Mouse (Mus musculus): ENCODE results near the gene Tmem160.

Gene Tmem160

DNA sequence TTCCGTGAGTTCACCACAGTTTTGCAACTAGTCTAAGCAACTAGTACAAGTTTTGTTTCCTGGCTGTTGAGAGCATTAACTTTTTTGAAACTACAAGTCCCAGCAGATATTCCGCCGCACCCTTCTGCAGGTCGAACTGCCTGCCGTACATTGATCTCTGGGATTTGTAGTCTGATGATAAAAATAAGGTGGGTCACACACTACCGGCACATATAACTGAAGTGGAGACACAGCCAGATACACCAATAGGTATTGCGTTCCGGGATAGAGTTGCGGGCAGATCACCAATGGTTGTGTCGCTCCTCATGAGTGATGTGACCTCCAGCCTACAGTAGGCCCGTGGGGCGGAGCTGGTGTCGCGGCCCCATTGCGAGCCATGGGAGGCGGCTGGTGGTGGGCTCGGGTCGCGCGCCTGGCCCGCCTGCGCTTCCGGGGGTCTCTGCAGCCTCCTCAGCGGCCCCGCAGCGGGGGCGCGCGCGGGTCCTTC, at the start of gene Tmem160:
Gene Tmem160, plus strand, starts transcription at position 193 of the 487 bp plus-strand sequence.
- CTCF ChIA-PET: interaction anchor here (0.6 kb wide), 1 partner anchor 157 kb away, joined by 3 read pairs; no protein-coding TSS in a partner anchor

DNA sequence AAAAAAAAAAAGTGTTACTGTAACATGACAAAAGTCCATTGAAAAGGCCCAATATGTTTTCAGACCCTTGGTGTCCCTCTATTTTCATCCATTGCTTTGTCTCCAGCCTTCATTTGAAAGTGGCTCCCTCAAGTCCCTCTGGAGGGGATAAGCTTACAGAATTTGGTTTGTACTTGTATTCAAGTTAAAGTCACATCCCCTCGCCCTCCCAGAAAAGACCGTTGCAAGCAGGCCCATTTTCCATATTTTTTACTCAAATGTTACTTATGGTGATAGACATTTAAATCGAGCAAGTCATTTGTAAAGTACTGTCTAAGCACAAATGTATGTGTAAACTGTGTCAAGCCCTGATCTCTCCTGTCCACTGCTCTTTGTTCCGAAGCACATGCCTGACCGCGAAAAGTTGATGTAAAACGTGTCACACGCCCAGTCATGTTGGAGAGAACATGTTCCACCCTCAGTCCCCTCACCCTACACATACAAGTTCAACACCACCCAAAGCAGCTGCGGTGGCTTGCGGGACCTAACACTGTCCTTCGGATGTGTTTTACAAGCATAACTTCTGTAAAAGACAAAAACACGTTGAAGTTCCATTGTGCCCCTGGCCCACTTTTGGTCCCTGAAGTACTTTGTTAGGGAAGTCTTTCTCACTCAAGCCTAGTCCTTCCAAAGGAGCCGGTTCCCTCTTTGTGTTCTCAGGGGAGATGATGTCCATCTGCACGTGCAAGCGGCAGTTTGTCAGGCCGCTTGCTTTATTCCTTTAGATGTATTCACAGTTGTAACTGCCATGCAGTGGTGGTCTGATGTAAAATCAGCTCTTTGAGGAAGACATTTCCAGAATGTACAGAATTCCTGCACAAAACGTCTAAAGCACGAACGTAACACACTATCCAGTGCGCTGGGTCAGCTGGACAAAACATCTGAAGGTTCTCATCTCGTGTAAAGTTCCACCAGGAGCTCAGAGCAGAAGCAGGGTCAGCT, 49.3 kb upstream of the Tmem160 start:
- CTCF ChIA-PET: interaction anchor here (0.7 kb wide), 1 partner anchor 67 kb away, joined by 4 read pairs; no protein-coding TSS in a partner anchor

DNA sequence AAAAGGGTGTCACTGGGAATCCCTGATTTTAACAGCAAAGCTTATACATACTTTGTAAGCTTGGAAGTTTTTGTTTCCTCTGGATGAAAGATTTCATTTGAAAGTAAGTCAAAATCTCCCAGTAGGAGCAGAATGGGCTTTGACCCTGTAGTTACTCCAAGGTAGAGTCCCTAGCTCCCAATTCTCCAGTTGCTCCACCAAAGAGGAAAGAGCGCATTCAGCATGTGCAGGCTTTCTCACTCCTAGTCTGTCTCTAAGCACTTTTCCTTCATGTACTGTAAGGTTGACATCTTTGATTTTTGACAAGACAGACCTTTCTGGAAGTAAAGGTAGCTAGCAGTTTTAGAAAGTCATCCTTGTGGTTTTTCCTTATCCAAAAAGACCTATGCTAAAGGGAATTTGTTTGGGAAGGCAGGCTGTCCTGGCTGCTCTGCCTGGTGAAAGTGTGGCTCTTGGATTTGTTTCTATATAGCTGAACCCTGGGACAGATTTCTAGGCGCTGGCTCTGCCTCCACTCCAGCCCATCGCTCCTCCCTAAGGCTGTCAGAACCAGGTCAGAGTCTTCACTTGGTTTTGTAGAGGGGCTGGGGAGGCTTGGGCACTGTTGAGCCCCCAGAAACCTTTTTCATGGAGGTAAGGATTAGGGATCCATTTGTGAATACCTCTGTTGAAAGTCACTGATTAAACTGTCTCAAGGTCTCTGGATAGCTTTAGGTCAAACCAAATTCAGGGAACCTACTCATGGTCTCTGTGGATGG, 48.1 kb upstream of the Tmem160 start:
- CTCF ChIA-PET: interaction anchor here (0.7 to 1.4 kb wide), 2 partner anchors 9 to 22 kb away, joined by 3 to 5 read pairs; no protein-coding TSS in a partner anchor

DNA sequence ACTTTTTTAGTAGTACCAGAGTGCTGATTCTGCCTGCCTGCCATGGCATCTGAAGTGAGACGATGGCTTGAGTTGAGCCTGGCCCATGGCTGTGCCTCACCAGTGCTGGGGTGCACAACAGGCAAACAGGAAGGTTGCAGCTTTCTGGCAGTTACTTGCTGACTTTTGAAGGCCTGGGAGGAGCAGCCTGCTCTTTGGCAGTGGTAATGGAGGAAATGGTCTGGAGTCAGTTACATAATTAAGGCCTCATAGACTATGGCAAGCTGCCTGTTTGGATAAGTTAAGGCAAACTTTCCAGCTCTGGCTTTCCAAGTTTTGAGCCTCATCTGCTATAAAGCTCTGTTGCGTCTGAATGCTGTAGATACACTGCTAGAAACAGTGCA, 47.5 kb upstream of the Tmem160 start:
- CTCF ChIA-PET: interaction anchor here (0.7 to 1.4 kb wide), 2 partner anchors 9 to 21 kb away, joined by 3 to 5 read pairs; no protein-coding TSS in a partner anchor

DNA sequence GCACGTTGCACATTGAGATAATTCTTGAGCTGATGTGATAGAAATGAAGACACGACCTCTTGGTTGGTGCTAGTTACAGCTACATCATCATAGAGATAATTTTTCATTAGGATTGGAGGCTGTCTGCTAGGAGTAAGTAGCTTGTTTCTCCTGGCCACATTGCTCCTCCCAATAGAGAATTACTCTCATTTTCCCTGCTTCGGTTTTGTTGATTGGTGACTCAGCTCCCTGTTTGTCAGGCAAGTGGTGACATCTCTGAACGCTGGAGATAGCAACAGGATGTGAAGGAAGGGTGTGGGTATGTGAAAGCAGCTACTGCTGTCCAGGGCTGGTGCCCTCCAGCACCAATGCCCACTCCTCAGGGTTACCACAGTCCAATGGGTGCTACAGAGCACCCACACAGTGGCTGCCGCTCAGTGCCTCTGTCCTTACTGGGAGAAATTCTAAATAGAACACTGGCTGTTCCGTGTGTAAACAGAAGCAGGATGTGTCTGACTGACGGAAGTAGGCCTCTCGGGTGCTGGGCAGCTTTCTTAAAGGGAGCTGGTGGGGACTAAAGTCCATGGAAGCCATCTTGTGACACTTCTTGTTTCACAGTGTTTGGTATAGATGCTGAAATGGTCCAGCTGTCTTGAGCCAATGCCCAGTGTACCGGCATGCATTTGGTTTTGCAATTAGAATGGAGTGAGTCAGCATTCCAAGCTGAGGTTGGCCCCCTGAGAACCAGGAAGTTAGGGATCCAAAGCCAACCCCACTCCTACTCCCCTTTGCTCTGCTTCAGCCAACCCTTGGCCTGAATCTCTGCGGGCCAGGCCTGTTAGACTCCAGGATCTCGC, 46.8 kb upstream of the Tmem160 start:
- CTCF ChIA-PET: interaction anchor here (0.5 to 1.4 kb wide), 4 partner anchors 9 to 21 kb away, joined by 3 to 5 read pairs (median 4); no protein-coding TSS in a partner anchor

DNA sequence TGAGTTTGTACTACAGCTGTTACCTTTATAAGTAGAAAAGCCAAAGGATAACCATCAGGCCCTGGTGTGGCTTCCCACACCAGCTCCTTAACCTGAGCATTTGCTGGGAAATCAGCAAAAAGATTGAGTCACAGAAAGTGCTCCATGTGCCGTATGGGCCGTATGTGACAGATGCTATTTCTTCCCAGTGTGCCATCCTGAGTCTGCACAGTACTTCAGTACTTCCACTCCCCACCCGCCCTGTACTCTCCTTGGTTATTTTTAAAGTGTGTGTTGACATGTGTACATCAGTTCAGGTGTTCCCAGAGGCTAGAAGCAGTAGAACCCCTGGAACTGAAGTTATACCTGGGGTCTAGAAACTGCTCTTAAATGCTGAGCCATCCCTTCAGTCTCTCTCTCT, 45.6 kb upstream of the Tmem160 start:
- CTCF ChIA-PET: interaction anchor here (0.7 kb wide), 1 partner anchor 38 kb away, joined by 8 read pairs; no protein-coding TSS in a partner anchor

DNA sequence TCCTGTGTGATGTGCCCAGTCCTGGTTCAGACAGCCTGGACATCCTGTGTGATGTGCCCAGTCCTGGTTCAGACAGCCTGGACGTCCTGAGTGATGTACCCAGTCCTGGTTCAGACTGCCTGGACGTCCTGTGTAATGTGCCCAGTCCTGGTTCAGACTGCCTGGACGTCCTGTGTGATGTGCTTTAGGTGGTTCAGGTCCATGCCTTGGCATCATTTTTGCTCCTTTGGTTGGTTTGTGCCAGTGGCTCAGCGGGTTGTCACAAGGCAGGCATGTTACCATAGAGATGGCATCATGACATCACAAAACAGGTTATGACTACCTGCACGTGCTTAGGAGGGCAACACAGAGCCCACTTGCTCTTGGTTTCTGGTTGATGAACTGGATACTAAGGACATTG, 41.5 kb upstream of the Tmem160 start:
- CTCF ChIA-PET: no interaction called here

DNA sequence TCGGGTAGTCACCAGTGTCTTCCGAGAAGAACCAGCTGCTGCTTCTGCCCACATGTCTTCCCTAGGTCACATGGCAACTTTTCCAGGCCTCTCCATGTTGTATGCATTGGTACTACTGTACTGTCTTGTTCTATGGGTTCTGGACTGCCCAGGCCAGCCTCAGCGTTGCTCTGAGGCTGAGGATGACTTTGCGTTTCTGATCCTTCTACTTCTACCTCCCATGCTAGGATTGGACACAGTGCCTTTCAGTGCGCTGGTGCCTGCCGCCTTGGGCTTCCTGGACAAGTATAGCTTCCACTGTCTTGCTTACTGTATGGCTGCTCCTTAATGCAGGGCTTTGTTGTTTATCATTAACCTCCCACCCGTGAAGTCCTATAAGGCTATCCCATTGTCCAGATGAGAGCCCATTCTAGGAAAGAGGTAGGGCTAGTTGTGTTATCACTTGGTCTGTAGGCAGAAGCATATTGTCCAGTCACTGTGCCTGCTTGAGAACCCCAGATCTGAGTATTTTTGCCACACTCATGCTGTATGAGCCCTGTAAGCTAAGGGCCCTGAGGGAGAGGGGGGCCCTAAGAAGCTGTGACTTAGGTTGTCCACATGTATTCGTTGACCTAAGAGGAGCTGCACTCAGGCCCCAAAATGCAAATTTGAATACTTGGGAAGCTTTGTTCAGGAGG, 40.2 kb upstream of the Tmem160 start:
- CTCF ChIA-PET: interaction anchor here (0.5 kb wide), 1 partner anchor 11 kb away, joined by 3 read pairs; no protein-coding TSS in a partner anchor

DNA sequence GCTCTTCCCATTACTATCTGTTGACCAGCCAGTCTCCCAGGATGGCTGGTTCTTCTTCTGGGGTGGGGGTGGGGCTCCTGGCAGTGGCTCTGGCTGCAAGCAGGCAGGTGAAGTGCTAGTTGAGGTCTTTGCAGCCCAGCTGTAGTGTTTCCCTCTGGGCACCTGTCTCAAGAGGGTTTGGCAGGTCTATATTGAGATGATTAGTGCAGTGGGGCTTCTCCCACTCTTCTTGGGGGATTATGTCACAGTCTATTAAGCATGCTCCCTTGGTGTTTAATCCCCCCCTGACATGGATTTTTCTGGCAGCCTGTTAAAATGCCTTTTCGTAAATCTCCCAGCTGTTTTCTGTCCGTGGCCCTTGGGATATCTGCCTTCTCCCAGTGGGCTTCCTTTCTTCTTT, 39.6 kb upstream of the Tmem160 start:
- CTCF ChIA-PET: interaction anchor here (0.5 kb wide), 1 partner anchor 122 kb away, joined by 3 read pairs; no protein-coding TSS in a partner anchor

DNA sequence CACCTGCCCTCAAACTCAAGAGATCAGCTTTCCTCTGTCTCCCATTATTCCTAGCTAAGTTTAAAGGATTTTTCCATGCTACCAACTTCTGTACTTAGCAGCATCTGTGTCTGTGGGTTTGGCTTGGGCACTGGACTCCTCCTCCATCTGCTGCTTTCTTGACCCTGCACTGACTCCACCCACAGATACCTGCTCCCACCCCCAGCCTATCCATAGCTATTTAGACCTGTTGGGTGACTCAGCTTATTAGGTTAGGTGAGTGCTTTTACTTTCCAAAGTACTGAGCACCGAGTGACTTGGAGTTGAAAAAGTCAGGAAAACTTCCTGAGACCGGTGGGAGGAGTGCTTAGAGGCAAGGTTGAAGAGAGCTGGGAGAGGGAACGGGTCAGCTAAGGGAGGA, 37.2 kb upstream of the Tmem160 start:
- CTCF ChIA-PET: interaction anchor here (0.6 to 0.7 kb wide), 2 partner anchors 64 to 111 kb away, joined by 3 to 8 read pairs; no protein-coding TSS in a partner anchor

DNA sequence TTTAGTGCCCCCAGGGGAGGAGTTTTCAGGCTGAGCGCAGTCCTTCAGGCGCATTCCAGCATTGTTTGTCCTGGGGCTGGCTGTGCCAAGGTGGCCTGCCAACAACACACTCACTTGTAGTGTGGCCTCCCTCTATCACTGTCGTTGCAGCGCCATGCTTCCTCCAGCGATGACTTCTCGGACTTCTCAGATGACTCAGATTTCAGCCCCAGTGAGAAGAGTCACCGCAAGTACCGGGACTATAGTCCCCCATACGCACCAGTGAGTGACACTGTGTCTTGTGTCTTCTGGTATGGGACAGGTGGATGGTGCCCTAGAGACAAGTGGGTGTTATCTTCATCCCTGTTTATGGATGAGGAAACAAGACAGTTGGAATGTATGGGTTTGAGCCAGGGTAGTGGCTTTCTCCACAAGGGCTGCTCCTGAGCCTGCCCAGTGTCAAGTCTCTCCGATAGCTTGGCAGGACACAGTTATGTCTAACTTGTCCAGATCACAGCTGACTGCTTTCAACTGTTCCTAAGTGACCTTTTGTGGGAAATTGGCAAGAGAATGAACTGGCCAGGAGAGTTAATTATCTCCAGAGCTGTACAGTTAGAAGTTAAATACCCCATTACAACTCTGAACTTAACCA, 35.3 kb upstream of the Tmem160 start:
- CTCF ChIA-PET: no interaction called here

DNA sequence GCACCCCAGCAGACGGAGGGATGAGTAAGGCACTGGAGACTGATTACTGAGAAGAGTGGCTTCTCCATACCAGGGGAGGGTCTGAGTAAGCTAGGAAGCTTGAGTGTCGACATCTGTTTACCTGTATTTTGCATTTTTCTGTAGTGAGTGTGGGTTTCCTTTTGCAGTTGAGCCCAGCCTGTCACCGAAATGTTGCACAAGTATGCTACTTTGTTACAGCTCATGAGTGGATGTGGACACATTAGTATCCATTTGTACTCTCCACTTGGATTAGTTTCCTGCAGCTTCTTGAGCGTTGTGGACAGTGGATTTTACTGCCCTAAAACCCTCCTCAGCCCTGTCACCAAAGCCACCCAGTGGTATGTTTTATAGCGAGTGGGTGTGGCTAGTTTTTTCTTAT, 33.9 kb upstream of the Tmem160 start:
- CTCF ChIA-PET: no interaction called here

DNA sequence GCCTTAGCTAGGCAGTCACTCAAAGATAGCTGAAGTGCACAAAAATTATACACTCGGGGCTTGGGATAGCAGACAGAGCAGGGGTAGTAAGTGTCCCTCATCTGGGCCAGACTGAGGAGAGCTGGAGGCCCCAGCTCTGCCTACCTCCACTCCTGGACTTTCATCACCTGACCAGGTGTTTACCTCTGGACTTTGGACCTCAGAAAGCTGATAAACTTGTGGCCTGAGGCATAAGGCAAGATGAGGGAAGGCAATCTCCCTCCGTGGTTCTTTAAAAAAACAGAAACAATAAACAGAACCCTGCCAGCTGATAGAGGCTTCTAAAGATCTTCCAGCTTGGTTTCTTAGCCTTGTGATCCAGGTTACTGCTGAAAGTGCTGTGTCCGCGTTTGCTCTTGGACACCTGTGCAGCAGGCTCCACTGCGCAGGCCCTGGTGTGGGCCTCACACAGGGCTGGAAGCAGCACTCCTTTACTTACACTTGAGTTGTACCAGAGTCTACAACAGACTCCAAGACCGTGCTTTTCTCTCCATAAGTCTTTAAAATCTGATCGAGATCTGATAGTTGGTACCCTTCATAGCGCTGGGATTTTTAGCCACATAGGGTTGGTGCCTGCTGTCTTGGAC, 32.0 kb upstream of the Tmem160 start:
- CTCF ChIA-PET: no interaction called here

DNA sequence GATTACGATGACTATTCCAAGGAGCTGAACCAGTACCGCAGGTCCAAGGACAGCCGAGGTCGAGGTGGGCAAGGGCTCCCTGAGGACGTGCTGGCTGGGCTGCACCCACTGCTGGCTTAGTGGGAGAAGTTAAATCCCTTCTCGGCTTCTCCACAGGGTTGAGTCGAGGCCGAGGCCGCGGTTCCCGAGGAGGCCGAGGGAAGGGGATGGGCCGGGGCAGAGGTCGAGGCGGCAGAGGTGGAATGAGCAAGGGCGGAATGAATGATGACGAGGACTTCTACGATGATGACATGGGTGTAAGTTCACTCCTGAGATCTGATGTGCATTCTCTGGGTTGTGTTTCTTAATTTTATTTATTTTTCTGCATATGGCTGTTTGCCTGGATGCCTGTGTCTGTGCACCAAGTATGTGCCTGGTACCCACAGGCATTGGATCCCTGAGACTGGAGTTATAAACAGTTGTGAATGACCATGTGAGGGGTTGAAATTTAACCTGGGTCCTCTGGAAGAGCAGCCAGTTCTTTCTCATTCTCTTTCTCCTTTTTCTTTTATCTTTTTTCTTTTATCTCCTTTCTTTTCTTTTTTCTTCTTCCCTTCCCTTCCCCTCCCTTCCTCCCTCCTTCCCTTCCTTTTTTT, 30.2 kb upstream of the Tmem160 start:
- CTCF ChIA-PET: interaction anchor here (0.6 kb wide), 1 partner anchor 431 kb away, joined by 3 read pairs; no protein-coding TSS in a partner anchor

DNA sequence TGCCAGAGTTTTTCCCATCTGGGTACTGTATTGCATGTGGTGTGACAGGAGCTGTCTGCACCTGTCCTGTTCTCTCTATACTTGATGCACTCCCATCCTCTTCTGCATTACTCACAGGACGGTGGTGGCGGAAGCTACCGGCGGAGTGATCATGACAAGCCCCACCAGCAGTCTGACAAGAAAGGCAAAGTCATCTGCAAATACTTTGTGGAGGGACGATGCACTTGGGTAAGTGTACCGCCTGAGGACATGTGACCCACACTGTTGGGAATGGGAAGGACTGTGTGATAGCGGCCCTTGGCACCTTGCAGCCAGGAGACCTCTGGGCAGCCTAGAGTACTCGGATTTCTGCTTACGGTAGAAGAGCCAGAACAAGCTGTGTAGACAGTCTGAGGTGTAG, 28.8 kb upstream of the Tmem160 start:
- CTCF ChIA-PET: interaction anchor here (0.6 kb wide), 1 partner anchor 24 kb away, joined by 3 read pairs; no protein-coding TSS in a partner anchor

DNA sequence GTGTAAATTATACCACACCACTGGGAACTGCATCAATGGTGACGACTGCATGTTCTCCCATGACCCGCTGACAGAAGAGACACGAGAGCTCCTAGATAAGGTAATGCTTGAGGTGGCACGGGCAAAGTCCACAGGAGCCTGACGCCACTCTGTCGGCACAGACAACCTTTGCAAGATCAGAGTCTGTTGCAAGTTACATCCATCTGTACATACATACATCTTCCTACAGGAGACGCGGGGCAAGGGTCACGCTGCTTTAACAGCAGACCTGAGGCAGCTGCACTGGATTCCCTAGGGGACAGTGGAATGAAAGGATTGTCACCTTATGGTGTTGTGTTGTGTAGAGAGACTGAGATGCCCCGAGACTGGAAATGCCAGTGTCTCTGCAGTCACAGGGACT, 26.9 kb upstream of the Tmem160 start:
- CTCF ChIA-PET: interaction anchor here (0.7 to 2.3 kb wide), 4 partner anchors 21 to 36 kb away, joined by 3 to 12 read pairs (median 6); no protein-coding TSS in a partner anchor

DNA sequence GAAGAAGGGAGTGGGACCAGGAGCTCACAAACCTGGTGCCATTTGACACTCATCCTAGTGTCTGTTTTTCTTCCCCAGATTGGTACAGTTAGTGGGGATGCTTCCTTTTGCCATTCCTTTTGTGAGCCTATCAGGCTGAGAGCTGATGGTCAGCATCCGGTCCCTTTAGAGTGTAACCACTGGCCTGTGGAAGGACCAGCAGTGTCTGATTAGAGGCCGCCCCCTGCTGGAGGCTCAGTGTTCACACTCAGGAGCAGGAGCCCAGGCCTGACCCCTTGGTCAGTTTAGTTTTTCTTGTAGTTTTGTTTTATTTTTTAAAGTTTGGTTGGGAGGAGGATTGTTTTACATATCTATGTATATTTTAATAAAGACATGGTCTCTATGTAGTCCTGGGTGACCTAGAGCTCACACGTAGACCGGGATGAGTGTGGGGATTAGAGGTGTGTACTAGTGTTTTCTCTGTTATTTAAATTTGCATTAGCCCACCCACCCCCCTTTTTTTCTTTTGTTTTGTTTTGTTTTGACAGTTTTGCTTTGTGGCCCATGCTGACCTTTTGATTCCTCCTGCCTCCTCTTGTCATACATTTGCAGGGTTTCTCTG, 26.4 kb upstream of the Tmem160 start:
- CTCF ChIA-PET: interaction anchor here (0.7 to 2.3 kb wide), 5 partner anchors 21 to 53 kb away, joined by 3 to 12 read pairs (median 7); no protein-coding TSS in a partner anchor

DNA sequence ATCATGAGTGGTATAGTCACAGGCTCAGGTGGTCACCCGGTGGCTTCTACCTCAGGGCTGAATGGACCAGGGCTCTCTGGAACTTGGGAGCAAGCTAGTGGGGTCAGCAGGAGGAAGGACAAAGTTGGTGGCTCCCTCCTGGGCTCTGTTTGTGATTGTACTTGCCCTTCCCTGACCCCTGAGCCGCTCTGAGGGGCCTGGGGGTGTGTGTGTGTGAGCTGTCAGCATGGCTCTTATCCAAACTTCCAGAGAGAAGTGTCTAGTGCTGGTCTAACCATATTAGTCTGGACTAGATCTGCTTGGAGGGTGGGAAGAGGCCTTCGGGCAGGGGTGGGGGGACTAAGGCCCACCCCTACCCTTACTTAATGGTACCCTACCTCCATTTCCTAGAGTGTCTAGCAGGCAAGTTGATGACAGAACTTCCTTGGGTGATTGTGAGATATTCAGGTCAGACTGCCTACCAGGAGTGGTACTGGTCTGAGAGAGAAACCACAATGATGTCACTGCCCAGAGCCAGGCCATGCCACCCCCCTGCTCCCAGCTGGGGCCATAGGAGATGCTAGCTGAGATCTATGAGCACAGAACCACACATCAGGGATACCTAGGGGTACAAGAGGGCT, 19.1 kb upstream of the Tmem160 start:
- CTCF ChIA-PET: no interaction called here
